Mouse (Mus musculus): Measurements from ENCODE around the gene Iba57. TPM values are rescaled to one million over a fixed set of nuclear protein-coding genes. Genes with fewer than 3 reads are reported as not detected.

The Iba57 gene
- polyA plus RNA-seq, 1 experiment from 2014 or later, result 1.5 TPM

- WGBS, result 74% methylated on average over 2 of the region's 2 CpGs
- no peaks in the 10 kb centered on the region for H3K9me3 ChIP-seq (replicated peaks; ENCODE audit: control insufficient read depth, low read length)
- no peak overlapping the region for H3K4me2 ChIP-seq (ENCODE audit: low read depth, low read length)
- H3K4me3 ChIP-seq (ENCODE audit: low read depth, low read length), result no peak overlapping the region
- no peaks in the 10 kb centered on the region for H3K27me3 ChIP-seq (ENCODE audit: control insufficient read depth, insufficient read depth, low read length)
- H3K36me3 ChIP-seq (replicated peaks; ENCODE audit: control insufficient read depth, insufficient read depth, low read depth, low read length), result no peaks in the 10 kb centered on the region
- H3K4me1 ChIP-seq (ENCODE audit: control insufficient read depth, insufficient read depth, low read length), result no peaks in the 10 kb centered on the region
- ATAC-seq (replicated peaks; ENCODE audit: insufficient number of reproducible peaks, low FRiP score, low TSS enrichment, low read depth) (no peak), DNase-seq (ENCODE audit: low spot score) (no peak)
- H3K27ac ChIP-seq (replicated peaks; ENCODE audit: low read depth, low read length), result no peak overlapping the region
- no peak overlapping the region for H3K9ac ChIP-seq (replicated peaks; ENCODE audit: low read length)
These were observed 2.2 kb upstream of the Iba57 start for GRCm38 (mm10) chr11:59165616-59166241.

GRCm38 (mm10) chr11:59164384-59164783, 845 bp upstream of the Iba57 start:
- no peaks in the 10 kb centered on the region for H3K9me3 ChIP-seq (replicated peaks; ENCODE audit: control insufficient read depth, low read length)
- peak overlapping the region; percentile 89; the same call in 1 of the 2 replicates for H3K27ac ChIP-seq (replicated peaks; ENCODE audit: low read depth, low read length)
- no peak overlapping the region for H3K4me3 ChIP-seq (ENCODE audit: low read depth, low read length)
- H3K9ac ChIP-seq (replicated peaks; ENCODE audit: low read length), result no peak overlapping the region
- H3K4me2 ChIP-seq (ENCODE audit: low read depth, low read length), result no peak overlapping the region
- ATAC-seq (replicated peaks; ENCODE audit: insufficient number of reproducible peaks, low FRiP score, low TSS enrichment, low read depth) (no peak), DNase-seq (ENCODE audit: low spot score) (no peak)
- H3K36me3 ChIP-seq (replicated peaks; ENCODE audit: control insufficient read depth, insufficient read depth, low read depth, low read length), result no peaks in the 10 kb centered on the region
- no peaks in the 10 kb centered on the region for H3K4me1 ChIP-seq (ENCODE audit: control insufficient read depth, insufficient read depth, low read length)
- WGBS, result 89% methylated on average over 9 of the region's 9 CpGs
- no peaks in the 10 kb centered on the region for H3K27me3 ChIP-seq (ENCODE audit: control insufficient read depth, insufficient read depth, low read length)

DNA sequence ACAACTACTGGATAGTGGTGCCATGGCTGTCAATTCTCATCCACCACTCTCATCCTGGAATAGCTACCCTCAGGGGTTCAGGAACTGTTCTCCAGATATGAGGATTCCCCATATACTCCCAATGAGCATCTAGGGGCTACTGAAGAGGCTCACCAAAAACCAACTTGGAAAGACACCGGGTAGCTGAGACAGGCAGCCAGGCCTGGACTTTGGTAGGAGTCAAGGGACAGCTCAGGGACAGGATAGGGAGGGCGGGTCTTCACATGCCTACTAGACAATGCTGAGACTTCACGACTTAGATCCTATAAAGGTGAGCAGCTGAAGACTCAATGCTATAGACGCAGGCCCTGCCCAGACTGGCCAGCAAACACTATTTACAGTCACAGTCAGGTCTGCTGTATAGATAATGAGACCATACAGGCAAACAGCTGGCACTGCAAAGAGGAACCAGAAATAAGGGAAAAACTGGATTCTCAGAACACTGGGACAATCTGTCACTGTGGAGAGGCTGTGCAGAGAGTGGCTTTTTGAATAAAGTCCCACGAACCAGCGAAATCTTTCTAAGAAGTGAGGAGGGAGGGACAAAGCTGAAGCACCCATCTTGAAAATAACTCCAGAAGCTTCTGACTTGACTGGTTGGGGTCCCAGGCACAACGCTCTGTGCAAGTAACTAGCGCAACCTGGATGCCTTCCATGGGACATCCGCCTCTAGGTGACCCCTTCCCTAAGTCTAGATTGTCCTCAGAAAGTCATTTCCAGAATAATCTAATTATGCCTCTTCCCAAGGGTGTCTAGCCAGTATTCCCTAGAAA, 890 bp downstream of the Iba57 start:
- Histone ChIP-seq H3K36me3 (replicated peaks; ENCODE audit: control insufficient read depth, insufficient read depth, low read depth, low read length) (no peaks in the 10 kb centered on the region; the same call in 1 of the 2 replicates), H3K27me3 (ENCODE audit: control insufficient read depth, insufficient read depth, low read length) (no peaks in the 10 kb centered on the region), H3K27ac (replicated peaks; ENCODE audit: low read depth, low read length) (no peak overlapping the region), H3K4me3 (ENCODE audit: low read depth, low read length) (peak overlapping the region; percentile 79), H3K9me3 (replicated peaks; ENCODE audit: control insufficient read depth, low read length) (no peaks in the 10 kb centered on the region), H3K9ac (replicated peaks; ENCODE audit: low read length) (peak overlapping the region; percentile 40), H3K4me2 (ENCODE audit: low read depth, low read length) (peak overlapping the region; percentile 41), H3K4me1 (ENCODE audit: control insufficient read depth, insufficient read depth, low read length) (no peaks in the 10 kb centered on the region)
- 76% methylated on average over 9 of the region's 9 CpGs for WGBS
- ATAC-seq (replicated peaks; ENCODE audit: insufficient number of reproducible peaks, low FRiP score, low TSS enrichment, low read depth) (no peak), DNase-seq (ENCODE audit: low spot score) (no peak)

DNA sequence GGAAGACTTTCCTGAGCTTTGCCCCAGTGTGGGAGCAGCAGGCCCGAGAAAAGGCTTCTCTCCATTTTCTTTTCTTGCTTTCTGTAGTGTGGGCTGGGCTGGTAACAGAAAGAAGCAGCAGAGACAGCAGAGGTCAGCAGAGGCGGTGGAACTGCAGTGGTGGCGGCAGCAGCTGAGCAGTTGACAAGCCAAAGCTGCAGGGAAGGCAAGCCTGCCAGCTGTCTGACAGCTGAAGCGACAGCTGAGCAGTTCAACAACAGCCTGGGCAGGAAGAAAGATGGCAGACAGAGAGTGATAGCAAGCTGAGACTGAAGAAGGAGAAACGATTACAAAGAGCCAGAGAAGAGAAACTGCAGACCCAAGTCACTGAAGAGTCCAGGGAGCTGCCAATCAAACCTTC, 2.1 kb downstream of the Iba57 start:
- Histone ChIP-seq H3K4me2 (ENCODE audit: low read depth, low read length) (no peak overlapping the region), H3K36me3 (replicated peaks; ENCODE audit: control insufficient read depth, insufficient read depth, low read depth, low read length) (no peaks in the 10 kb centered on the region; the same call in 1 of the 2 replicates), H3K27ac (replicated peaks; ENCODE audit: low read depth, low read length) (no peak overlapping the region), H3K9ac (replicated peaks; ENCODE audit: low read length) (no peak overlapping the region), H3K9me3 (replicated peaks; ENCODE audit: control insufficient read depth, low read length) (no peaks in the 10 kb centered on the region), H3K27me3 (ENCODE audit: control insufficient read depth, insufficient read depth, low read length) (no peaks in the 10 kb centered on the region), H3K4me1 (ENCODE audit: control insufficient read depth, insufficient read depth, low read length) (no peaks in the 10 kb centered on the region), H3K4me3 (ENCODE audit: low read depth, low read length) (no peak overlapping the region)
- whole genome bisulfite sequencing, result 72% methylated on average over 5 of the region's 5 CpGs
- ATAC-seq (replicated peaks; ENCODE audit: insufficient number of reproducible peaks, low FRiP score, low TSS enrichment, low read depth) (no peak), DNase-seq (ENCODE audit: low spot score) (no peak)

DNA sequence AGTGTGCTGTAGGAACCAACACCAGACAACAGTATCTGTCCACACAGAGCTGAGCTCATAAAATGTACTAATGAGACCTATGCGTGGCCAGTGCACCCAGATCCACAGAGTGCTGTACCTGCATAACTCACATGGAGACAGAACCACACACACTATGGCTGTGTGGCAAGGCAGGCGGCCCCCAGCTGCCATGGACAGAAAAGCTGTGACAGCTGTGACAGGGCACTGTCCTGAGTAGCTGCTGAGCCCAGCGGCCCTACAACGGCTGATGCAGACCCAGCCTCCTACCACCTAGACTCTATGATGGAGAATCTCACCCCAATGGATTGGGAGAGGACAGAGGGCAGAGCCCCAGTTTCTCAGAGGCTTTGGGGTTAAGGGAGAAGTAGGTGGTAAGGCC, 4.0 kb downstream of the Iba57 start:
- Histone ChIP-seq H3K9ac (replicated peaks; ENCODE audit: low read length) (no peak overlapping the region), H3K4me1 (ENCODE audit: control insufficient read depth, insufficient read depth, low read length) (no peaks in the 10 kb centered on the region), H3K27ac (replicated peaks; ENCODE audit: low read depth, low read length) (no peak overlapping the region), H3K27me3 (ENCODE audit: control insufficient read depth, insufficient read depth, low read length) (no peaks in the 10 kb centered on the region), H3K4me2 (ENCODE audit: low read depth, low read length) (no peak overlapping the region), H3K9me3 (replicated peaks; ENCODE audit: control insufficient read depth, low read length) (no peaks in the 10 kb centered on the region), H3K4me3 (ENCODE audit: low read depth, low read length) (no peak overlapping the region), H3K36me3 (replicated peaks; ENCODE audit: control insufficient read depth, insufficient read depth, low read depth, low read length) (no peaks in the 10 kb centered on the region; the same call in 1 of the 2 replicates)
- no peak for DNase-seq (ENCODE audit: low spot score)
- WGBS, result 87% methylated on average over 4 of the region's 4 CpGs
- no peak for ATAC-seq (replicated peaks; ENCODE audit: insufficient number of reproducible peaks, low FRiP score, low TSS enrichment, low read depth)

- no peak overlapping the region for H3K4me2 ChIP-seq (ENCODE audit: low read depth, low read length)
- no peak for ATAC-seq (replicated peaks; ENCODE audit: insufficient number of reproducible peaks, low FRiP score, low TSS enrichment, low read depth)
- H3K4me3 ChIP-seq (ENCODE audit: low read depth, low read length), result no peak overlapping the region
- WGBS, result 90% methylated on average over 13 of the region's 13 CpGs
- no peaks in the 10 kb centered on the region for H3K27me3 ChIP-seq (ENCODE audit: control insufficient read depth, insufficient read depth, low read length)
- no peak overlapping the region for H3K27ac ChIP-seq (replicated peaks; ENCODE audit: low read depth, low read length)
- H3K36me3 ChIP-seq (replicated peaks; ENCODE audit: control insufficient read depth, insufficient read depth, low read depth, low read length), result no peaks in the 10 kb centered on the region; the same call in 1 of the 2 replicates
- no peaks in the 10 kb centered on the region for H3K9me3 ChIP-seq (replicated peaks; ENCODE audit: control insufficient read depth, low read length)
- no peaks in the 10 kb centered on the region for H3K4me1 ChIP-seq (ENCODE audit: control insufficient read depth, insufficient read depth, low read length)
- no peak for DNase-seq (ENCODE audit: low spot score)
- H3K9ac ChIP-seq (replicated peaks; ENCODE audit: low read length), result no peak overlapping the region
These were observed 4.4 kb downstream of the Iba57 start for GRCm38 (mm10) chr11:59159099-59159498.

DNA sequence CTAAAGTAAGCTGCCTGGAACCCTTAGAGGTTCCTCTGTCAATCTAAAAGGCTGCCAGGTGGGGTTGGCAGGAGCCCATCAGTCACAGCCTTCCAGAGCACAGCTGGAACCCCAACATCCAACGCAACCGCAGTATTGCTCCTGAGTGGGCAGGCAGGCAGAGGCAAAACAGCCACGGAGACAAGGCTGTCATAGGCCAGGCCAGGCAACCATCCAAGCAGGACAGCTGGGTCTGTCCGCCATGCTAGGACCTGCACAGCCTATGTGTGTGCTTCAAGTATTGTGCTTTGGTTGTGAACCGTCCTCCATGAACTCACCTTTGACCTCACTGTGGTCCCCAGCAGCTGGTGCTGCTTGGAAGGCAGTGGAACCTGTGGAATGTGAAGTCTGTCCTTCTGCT, 7.6 kb downstream of the Iba57 start:
- WGBS, result 90% methylated on average over 5 of the region's 5 CpGs

DNA sequence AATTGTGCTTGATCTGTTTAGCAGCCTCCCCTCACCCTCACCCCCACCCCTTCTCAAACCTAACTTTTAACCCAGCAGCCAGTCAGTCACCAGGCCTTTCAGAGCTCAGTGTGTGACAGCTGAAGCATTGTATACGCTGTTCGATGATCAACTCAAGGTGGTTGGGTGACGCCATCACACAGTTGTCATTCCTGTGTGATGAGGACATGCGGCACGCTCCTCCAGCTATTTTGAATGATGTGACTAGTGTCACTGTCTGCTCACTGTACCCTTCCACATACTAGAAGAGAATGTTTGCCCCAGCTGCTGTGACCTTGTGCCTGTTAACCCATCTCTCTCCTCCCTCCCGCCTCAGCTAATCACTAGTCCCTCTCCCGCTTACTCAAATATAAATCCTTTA, 9.3 kb downstream of the Iba57 start:
- Histone ChIP-seq H3K36me3 (replicated peaks; ENCODE audit: control insufficient read depth, insufficient read depth, low read depth, low read length) (no peaks in the 10 kb centered on the region; the same call in 1 of the 2 replicates), H3K9me3 (replicated peaks; ENCODE audit: control insufficient read depth, low read length) (no peaks in the 10 kb centered on the region), H3K9ac (replicated peaks; ENCODE audit: low read length) (no peak overlapping the region), H3K4me2 (ENCODE audit: low read depth, low read length) (no peak overlapping the region), H3K27me3 (ENCODE audit: control insufficient read depth, insufficient read depth, low read length) (no peaks in the 10 kb centered on the region), H3K4me1 (ENCODE audit: control insufficient read depth, insufficient read depth, low read length) (no peaks in the 10 kb centered on the region), H3K4me3 (ENCODE audit: low read depth, low read length) (no peak overlapping the region), H3K27ac (replicated peaks; ENCODE audit: low read depth, low read length) (no peak overlapping the region)
- ATAC-seq (replicated peaks; ENCODE audit: insufficient number of reproducible peaks, low FRiP score, low TSS enrichment, low read depth) (no peak), DNase-seq (ENCODE audit: low spot score) (no peak)
- WGBS, result 89% methylated on average over 7 of the region's 7 CpGs

More for the DNA sequence above, 7.6 kb downstream of the Iba57 start:
- H3K4me3 ChIP-seq (ENCODE audit: low read depth, low read length), result no peak overlapping the region
- H3K27ac ChIP-seq (replicated peaks; ENCODE audit: low read depth, low read length), result no peak overlapping the region
- ATAC-seq (replicated peaks; ENCODE audit: insufficient number of reproducible peaks, low FRiP score, low TSS enrichment, low read depth) (no peak), DNase-seq (ENCODE audit: low spot score) (no peak)
- no peak overlapping the region for H3K4me2 ChIP-seq (ENCODE audit: low read depth, low read length)
- no peaks in the 10 kb centered on the region for H3K27me3 ChIP-seq (ENCODE audit: control insufficient read depth, insufficient read depth, low read length)
- no peak overlapping the region for H3K9ac ChIP-seq (replicated peaks; ENCODE audit: low read length)
- no peaks in the 10 kb centered on the region for H3K4me1 ChIP-seq (ENCODE audit: control insufficient read depth, insufficient read depth, low read length)
- no peaks in the 10 kb centered on the region for H3K9me3 ChIP-seq (replicated peaks; ENCODE audit: control insufficient read depth, low read length)
- no peaks in the 10 kb centered on the region; the same call in 1 of the 2 replicates for H3K36me3 ChIP-seq (replicated peaks; ENCODE audit: control insufficient read depth, insufficient read depth, low read depth, low read length)

All from embryonic facial prominence, embryonic 11.5 days (tissue).